Mouse (Mus musculus) kidney, postnatal 0 days (tissue): ENCODE measurements at regions not wholly inside any gene's neighbourhood (a gene's known extent, or its start where the extent isn't known, plus 50 kb on each side); places are given as distances from the start of the nearest gene placed in this dataset.
"Not testable (repeated sequence)": the region's sequence is repeated elsewhere in the genome, so short reads cannot be mapped to it uniquely, and the experiment has no call there.

Source experiments
- ATAC-seq: fragments of 200-750 bp; cut with Nextera tagmentation; replicated peaks from 2 replicates; pipeline ENCODE4 v1.8.0; 2017; ENCODE audit warnings: low read depth, moderate number of reproducible peaks, moderate TSS enrichment, moderate library complexity; ENCODE audit not compliant: low FRiP score
- DNase-seq: peaks from one replicate; pipeline ENCODE4 v3.0.0-alpha.2; 2016; ENCODE audit warnings: low spot score
- H3K27ac ChIP-seq: fragments of 300-500 bp; sonication (generic); 2 replicates; pipeline ENCODE4 v1.5.1; 2014; ENCODE audit warnings: mild to moderate bottlenecking
- H3K27me3 ChIP-seq: fragments of 300-500 bp; sonication (generic); 2 replicates; pipeline ENCODE4 v1.6.1; 2014; ENCODE audit warnings: low read length, mixed read lengths; ENCODE audit not compliant: insufficient read depth
- H3K36me3 ChIP-seq: fragments of 300-500 bp; sonication (generic); 2 replicates; pipeline ENCODE4 v1.6.1; 2014; ENCODE audit warnings: low read length, mixed read lengths; ENCODE audit not compliant: insufficient read depth
- H3K4me1 ChIP-seq: fragments of 300-500 bp; sonication (generic); replicated peaks from 2 replicates; pipeline ENCODE4 v1.6.1; 2014; ENCODE audit warnings: antibody characterized with exemption, low read length, mixed read lengths; ENCODE audit not compliant: insufficient read depth
- H3K4me2 ChIP-seq: fragments of 300-500 bp; sonication (generic); 2 replicates; pipeline ENCODE4 v1.6.1; 2014; ENCODE audit warnings: mild to moderate bottlenecking, low read length, moderate library complexity, mixed read lengths
- H3K4me3 ChIP-seq: fragments of 300-500 bp; sonication (generic); replicated peaks from 2 replicates; pipeline ENCODE4 v1.5.1; 2014; ENCODE audit warnings: low read depth, low read length
- H3K9ac ChIP-seq: fragments of 300-500 bp; sonication (generic); 2 replicates; pipeline ENCODE4 v1.6.1; 2014; ENCODE audit warnings: low read depth, low read length
- H3K9me3 ChIP-seq: fragments of 300-500 bp; sonication (generic); replicated peaks from 2 replicates; pipeline ENCODE4 v1.6.1; 2016; ENCODE audit warnings: low read length, inconsistent platforms, mixed read lengths
- CTCF ChIP-seq: IDR thresholded peaks from 2 replicates; pipeline ENCODE4 v1.5.1; 2016; ENCODE audit warnings: antibody characterized with exemption, low read depth, mild to moderate bottlenecking, moderate library complexity
- WGBS: fragments of 180-500 bp; shearing (Covaris S2); extraction: QIAGEN DNeasy Blood & Tissue Kit; methylation state at CpG from one replicate; pipeline ENCODE4 v1.1.7; 2014; 5-methylcytosine and 5-hydroxymethylcytosine counted together

DNA sequence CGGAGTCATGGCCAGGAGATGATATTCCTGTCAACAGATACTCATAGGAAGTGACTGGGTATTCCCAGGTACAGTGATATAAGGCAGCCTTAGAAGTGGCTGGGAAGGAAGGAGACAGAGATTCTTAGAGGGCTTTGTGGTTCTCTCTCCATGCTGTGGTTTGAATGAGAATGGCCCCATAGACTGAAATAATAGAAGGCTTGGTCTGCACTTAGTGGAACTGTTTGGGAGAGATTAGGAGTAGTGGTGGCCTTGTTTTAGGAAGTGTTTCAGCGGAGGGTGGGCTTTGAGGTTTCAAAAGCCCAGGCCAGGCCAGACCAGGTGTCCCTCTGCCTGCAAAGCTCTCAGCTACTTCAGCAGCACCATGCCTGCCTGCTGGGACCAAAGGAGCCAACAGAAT lies 363.2 kb upstream of the Cwc22 start:
- H3K9ac ChIP-seq, result no peak overlapping the region
- no peak for DNase-seq
- H3K4me1 ChIP-seq, result no peaks in the 10 kb centered on the region
- H3K4me3 ChIP-seq, result no peak overlapping the region
- no peak for ATAC-seq
- no peak overlapping the region for H3K4me2 ChIP-seq
- no peaks in the 10 kb centered on the region for H3K9me3 ChIP-seq
- no peak overlapping the region for H3K27ac ChIP-seq
- no peaks in the 10 kb centered on the region for H3K36me3 ChIP-seq
- no peak for TF ChIP-seq CTCF
- 92% methylated on average over 2 of the region's 2 CpGs for WGBS
- no peaks in the 10 kb centered on the region for H3K27me3 ChIP-seq

DNA sequence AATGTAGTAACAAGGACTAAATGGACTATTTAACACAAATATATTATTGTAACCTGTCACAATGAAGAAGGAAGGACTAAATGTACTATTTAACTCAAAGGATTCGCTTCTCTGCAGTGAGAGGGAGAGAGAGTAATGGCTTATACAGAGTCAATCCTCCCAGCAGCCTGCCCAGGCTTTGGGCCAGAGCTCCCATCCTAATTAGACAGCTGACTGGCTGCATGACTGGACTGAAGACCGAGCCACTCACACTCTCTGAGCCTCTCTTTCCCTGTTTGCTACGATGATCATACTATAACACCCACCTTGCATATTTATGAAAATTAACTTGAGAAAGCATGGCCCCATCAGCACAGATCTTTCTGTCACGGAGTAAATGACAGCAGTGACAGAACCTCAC lies 360.7 kb upstream of the Cwc22 start:
- TF ChIP-seq CTCF, result no peak
- DNase-seq (no peak), ATAC-seq (no peak)
- H3K9ac ChIP-seq, result no peak overlapping the region
- H3K4me2 ChIP-seq, result no peak overlapping the region
- H3K27ac ChIP-seq, result no peak overlapping the region
- no peaks in the 10 kb centered on the region for H3K27me3 ChIP-seq
- H3K36me3 ChIP-seq, result no peaks in the 10 kb centered on the region
- H3K9me3 ChIP-seq, result no peaks in the 10 kb centered on the region; the same call in 1 of the 2 replicates
- 84% methylated on average over 4 of the region's 4 CpGs for WGBS
- H3K4me3 ChIP-seq, result no peak overlapping the region
- no peaks in the 10 kb centered on the region for H3K4me1 ChIP-seq

DNA sequence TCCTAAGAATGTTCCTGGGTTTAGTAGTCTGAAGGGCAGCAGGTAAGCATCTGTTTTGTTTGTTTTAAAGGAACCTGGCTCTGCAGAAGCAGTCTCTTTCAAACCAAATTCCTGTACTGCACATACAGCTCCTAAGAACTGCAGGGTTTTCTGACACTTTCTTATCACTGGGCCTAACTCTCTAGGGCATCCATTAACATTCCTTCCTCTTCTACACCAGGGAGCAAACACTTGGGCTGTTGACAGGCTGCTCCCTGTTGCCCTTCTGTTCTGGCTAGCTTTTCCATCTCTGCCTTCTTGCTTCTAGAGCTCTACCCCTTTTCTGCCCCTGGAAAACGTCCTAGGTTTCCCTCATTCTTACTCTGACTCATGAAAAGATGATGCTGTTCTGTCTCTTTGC lies 345.5 kb upstream of the Cwc22 start:
- Histone ChIP-seq H3K4me3 (no peak overlapping the region), H3K4me2 (no peak overlapping the region), H3K9me3 (no peaks in the 10 kb centered on the region), H3K9ac (no peak overlapping the region), H3K4me1 (no peaks in the 10 kb centered on the region; the same call in 1 of the 2 replicates), H3K27ac (no peak overlapping the region), H3K27me3 (no peaks in the 10 kb centered on the region), H3K36me3 (no peaks in the 10 kb centered on the region)
- no peak for TF ChIP-seq CTCF
- DNase-seq, result no peak
- ATAC-seq, result no peak
- WGBS, result 42% methylated on average over 1 of the region's 1 CpGs

DNA sequence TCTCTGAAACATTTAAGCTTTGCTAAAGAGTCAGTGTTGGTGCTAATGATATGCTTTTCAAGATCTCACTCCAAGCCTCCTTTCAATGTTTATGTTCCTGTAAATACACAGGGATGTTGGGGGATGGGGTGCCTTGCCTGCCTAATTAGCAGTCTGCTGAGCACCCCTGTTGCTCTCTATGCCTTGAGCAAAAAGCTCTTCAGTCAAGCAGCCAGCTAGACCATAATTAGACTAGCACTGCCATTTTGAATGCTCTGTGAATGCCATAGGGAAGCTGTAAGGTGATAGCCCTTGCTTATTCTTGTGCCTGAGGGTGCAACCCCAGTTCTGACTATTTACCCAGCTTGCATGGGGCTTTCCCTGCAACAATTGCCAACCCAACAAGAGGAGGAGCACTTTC lies 338.6 kb upstream of the Cwc22 start:
- H3K4me3 ChIP-seq, result no peak overlapping the region
- TF ChIP-seq CTCF, result no peak
- DNase-seq (no peak), ATAC-seq (no peak)
- H3K9ac ChIP-seq, result no peak overlapping the region
- H3K27me3 ChIP-seq, result no peaks in the 10 kb centered on the region
- no peak overlapping the region for H3K27ac ChIP-seq
- no peaks in the 10 kb centered on the region for H3K4me1 ChIP-seq
- no peak overlapping the region for H3K4me2 ChIP-seq
- no peaks in the 10 kb centered on the region for H3K36me3 ChIP-seq
- H3K9me3 ChIP-seq, result no peaks in the 10 kb centered on the region

DNA sequence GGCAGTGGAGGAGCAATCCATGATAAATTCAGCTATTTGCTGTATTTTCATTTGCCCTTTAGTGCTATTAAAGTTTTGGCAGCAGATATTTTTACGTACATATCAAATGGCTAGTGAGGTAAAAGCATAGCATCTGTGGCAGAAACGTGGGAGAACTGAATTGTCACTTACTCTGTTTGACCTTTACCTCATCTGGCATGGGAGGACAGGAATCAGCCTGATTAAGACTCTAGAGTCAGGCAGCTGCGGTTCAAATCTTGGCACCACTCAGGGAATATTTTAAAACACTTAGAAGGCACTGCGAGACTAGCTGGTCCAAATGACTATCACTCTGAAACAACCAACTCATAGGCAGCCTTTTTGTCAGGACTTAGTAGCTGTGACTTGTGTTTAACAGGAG lies 337.4 kb upstream of the Cwc22 start:
- WGBS, result 42% methylated on average over 4 of the region's 4 CpGs
- DNase-seq, result no peak
- no peak overlapping the region for H3K9ac ChIP-seq
- H3K4me2 ChIP-seq, result no peak overlapping the region
- no peak overlapping the region for H3K27ac ChIP-seq
- H3K4me3 ChIP-seq, result no peak overlapping the region
- H3K9me3 ChIP-seq, result no peaks in the 10 kb centered on the region
- H3K4me1 ChIP-seq, result no peaks in the 10 kb centered on the region
- H3K36me3 ChIP-seq, result no peaks in the 10 kb centered on the region
- ATAC-seq, result no peak
- H3K27me3 ChIP-seq, result no peaks in the 10 kb centered on the region
- TF ChIP-seq CTCF, result no peak

DNA sequence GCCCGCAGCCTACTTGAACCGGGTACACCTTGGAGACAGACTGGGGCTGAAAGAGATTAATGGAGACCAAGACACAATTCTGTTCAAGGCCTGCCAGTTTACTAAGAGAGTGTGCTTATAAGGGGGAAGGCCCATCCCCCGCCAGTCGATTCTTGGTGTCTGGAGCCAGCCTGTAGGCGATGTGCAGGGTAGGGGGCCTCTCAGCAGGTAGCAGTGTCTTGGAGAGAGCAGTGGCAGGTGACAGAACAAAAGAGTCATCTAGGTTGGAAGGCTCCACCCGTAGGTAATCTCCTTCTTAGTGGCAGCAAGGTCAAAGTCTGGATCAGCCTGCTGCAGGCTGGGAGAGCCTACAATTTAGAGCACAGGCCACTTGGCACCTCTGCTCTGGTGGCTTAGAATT lies 335.7 kb upstream of the Cwc22 start:
- not testable (repeated sequence) for H3K9ac ChIP-seq, H3K27ac ChIP-seq, DNase-seq, H3K4me2 ChIP-seq, H3K9me3 ChIP-seq, H3K4me1 ChIP-seq, ATAC-seq, H3K27me3 ChIP-seq, H3K36me3 ChIP-seq, H3K4me3 ChIP-seq
- 72% methylated on average over 6 of the region's 6 CpGs for WGBS

DNA sequence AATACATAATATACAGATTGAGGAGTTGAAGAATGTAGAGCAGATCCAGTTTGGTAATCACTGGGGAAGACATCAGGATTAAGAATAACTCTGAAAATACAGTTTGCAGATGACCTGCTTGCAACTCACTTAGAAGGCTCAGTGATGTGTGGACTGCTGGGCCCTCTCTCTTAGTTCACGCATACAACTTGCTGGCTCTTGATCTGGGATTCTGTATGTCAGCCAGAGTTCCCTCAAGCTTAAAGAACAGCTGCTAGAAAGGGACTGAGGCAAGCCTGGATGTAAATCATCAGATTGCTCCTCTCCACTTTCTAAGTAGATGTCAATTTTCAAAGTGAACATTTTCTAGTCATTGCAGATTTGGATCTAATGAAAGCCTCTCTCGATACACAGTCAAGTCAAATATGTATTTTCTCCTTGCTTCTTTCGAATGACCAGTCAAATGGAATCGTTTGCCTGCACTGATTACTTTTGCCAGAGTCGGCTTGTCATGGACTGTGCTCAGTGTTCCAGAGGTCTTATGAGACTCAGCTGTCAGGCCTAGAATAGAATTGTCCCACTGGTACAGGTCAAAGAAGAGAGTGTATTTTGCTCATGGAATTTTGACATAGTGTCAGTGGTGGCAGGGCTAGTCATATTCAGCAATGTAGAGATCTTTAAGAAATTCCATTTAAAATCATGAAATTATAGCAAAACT lies 334.2 kb upstream of the Cwc22 start:
- DNase-seq (no peak), ATAC-seq (no peak)
- TF ChIP-seq CTCF, result no peak
- no peaks in the 10 kb centered on the region for H3K4me1 ChIP-seq
- no peaks in the 10 kb centered on the region for H3K36me3 ChIP-seq
- H3K4me3 ChIP-seq, result no peak overlapping the region
- WGBS, result 81% methylated on average over 5 of the region's 5 CpGs
- H3K9me3 ChIP-seq, result no peaks in the 10 kb centered on the region
- no peak overlapping the region for H3K9ac ChIP-seq
- no peaks in the 10 kb centered on the region for H3K27me3 ChIP-seq
- no peak overlapping the region for H3K27ac ChIP-seq
- no peak overlapping the region for H3K4me2 ChIP-seq
